Mouse (Mus musculus) ES-Bruce4 (cell line): ENCODE results near the gene Elf2. TPM values are rescaled to one million over a fixed set of nuclear protein-coding genes. Genes with fewer than 3 reads are reported as not detected.
A peak's percentile ranks its signal among the peaks of the same experiment; 100 is the strongest.

ENCODE experiments used
- H3K27ac ChIP-seq: 2 replicates; pipeline ENCODE4 v1.5.1; 2012; ENCODE audit warnings: low read length, inconsistent platforms; ENCODE audit not compliant: insufficient read depth
- H3K27me3 ChIP-seq: 2 replicates; pipeline ENCODE4 v1.6.1; 2012; ENCODE audit warnings: mild to moderate bottlenecking, low read length, inconsistent platforms; ENCODE audit not compliant: control insufficient read depth, poor library complexity, insufficient read depth, severe bottlenecking
- H3K36me3 ChIP-seq: 2 replicates; pipeline ENCODE4 v1.6.1; 2012; ENCODE audit warnings: inconsistent platforms, mild to moderate bottlenecking, low read length, moderate library complexity; ENCODE audit not compliant: control insufficient read depth, poor library complexity, insufficient read depth, severe bottlenecking
- H3K4me1 ChIP-seq: one replicate; pipeline ENCODE4 v1.8.1; 2011; ENCODE audit warnings: low read length; ENCODE audit not compliant: control insufficient read depth, insufficient read depth
- H3K4me3 ChIP-seq: 2 replicates; pipeline ENCODE4 v1.5.1; 2011; ENCODE audit warnings: low read depth, mild to moderate bottlenecking, low read length
- H3K9ac ChIP-seq: 2 replicates; pipeline ENCODE4 v1.6.1; 2012; ENCODE audit warnings: low read depth, mild to moderate bottlenecking, inconsistent platforms; ENCODE audit not compliant: poor library complexity, severe bottlenecking
- H3K9me3 ChIP-seq: replicated peaks from 2 replicates; pipeline ENCODE4 v1.6.1; 2012; ENCODE audit warnings: mild to moderate bottlenecking, low read length, inconsistent platforms; ENCODE audit not compliant: control insufficient read depth, poor library complexity, insufficient read depth, severe bottlenecking
- CTCF ChIP-seq: IDR thresholded peaks from one replicate; pipeline ENCODE4 v1.8.1; 2011; ENCODE audit warnings: low read depth, low read length
- EP300 ChIP-seq: IDR thresholded peaks from 2 replicates; pipeline ENCODE4 v1.6.1; 2011; ENCODE audit warnings: low read depth, low read length; ENCODE audit not compliant: insufficient read depth
- POLR2A ChIP-seq: IDR thresholded peaks from one replicate; pipeline ENCODE4 v1.8.1; 2011; ENCODE audit warnings: low read length; ENCODE audit not compliant: insufficient read depth
- polyA plus RNA-seq: library from polyadenylated mRNA; stranded (reverse); fragments of >200 nt; gene quantifications from 2 replicates; pipeline ENCODE4 v1.2.4, GENCODE M21; 2011; ENCODE audit warnings: low read depth; ENCODE audit not compliant: missing spikeins, insufficient read depth, insufficient read length

Elf2 gene
- polyA plus RNA-seq, 1 experiment, result 57.7 TPM

DNA sequence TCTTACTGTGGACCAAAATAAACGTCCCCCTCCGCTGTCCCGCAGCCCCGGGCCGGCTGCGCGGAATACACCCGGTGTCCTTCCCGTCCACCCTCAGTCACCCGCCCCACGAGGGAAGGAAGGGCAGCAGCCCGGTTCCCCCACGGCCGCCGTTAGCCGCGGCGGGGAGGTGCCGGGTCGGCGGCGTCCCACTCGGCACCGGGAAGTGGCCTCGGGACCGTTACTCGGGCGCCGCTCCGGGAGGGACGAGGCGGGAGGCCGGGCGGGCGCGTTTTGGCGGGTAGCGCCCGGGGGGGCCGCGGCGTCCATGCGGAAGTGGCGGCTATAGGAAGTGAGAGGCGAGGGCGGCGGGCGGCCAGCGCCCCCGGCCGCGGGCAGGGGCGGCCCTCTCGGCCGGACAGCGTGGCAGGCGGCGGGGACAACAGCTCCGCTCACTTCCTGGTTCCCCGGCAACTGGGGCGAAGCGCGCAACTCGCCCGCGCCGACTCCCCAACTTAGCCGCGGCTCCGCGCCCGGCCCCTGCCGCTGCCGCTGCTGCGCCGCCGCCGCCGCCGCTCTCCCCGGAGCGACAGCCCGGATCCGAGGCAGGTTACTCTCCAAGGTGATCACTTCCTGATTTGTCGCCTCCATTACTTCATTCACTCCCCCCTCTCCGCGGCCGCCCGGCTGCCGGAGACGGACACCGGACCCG, 63.9 kb downstream of the Elf2 start:
- Histone ChIP-seq H3K27me3 (no peaks in the 10 kb centered on the region), H3K4me1 (no peaks in the 10 kb centered on the region), H3K9me3 (no peaks in the 10 kb centered on the region), H3K4me3 (peak overlapping the region; percentile 94), H3K27ac (peak overlapping the region; percentile 91), H3K9ac (peak overlapping the region; percentile 99), H3K36me3 (no peaks in the 10 kb centered on the region)
- TF ChIP-seq EP300 (no peak), CTCF (no peak), POLR2A (no peak)

DNA sequence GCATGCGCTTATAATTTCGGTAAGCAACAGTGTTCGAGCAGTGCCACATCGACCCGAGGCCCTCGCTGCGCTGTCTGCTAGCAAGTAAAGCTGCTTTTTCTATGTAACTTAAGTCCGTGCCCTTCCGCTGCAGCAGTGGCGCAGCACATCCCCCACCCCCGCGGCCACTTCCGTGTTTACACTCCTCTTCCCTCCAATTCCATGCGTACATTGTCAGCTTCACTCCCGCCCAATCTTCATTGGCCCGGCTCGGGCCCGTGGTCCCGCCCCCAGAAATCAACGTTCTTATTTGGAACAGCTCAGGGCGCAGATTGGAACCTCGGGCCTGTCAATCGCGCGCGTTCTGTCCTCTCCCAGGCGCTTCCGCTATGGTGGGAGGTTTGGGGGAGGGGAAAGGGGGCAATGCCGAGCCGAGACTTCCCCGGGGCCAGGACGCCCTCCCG, 64.5 kb downstream of the Elf2 start:
- TF ChIP-seq CTCF, result no peak
- no peak for TF ChIP-seq EP300
- TF ChIP-seq POLR2A, result no peak

DNA sequence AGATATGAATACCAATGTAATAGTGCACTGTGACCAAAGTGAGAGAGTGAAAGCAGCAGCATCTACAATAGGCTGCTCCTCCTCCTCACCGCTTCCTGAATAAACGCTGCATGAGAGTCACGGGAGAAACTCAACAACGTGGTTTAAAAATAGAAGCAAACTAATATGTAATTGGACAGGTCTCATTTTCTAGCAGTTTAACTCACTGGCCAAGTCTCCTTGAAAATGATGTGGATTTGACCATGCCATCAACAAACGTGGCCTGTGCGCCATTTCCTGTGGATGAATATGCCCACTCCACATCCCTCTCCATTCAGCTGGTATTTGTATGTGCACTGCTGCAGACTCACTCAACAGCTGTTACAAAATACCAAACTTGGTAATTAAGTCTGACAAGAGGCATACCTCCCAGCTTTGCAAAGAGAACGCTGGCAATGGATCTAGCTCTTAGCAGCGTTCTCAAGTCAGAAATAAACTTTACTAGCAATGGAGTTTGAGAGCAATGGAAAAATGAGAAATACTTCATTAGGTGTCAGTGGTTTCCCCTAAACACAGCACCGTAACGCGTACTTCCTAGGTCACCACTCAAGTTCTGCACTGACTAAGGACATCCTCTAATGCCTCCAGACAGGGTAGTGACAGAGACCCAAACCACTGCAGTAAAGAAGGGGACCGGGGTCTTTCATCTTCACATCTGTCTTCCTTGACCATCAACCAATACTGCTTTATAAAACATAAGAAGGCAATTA, 70.2 kb downstream of the Elf2 start:
- H3K27ac ChIP-seq, result no peak overlapping the region
- no peak overlapping the region for H3K4me3 ChIP-seq
- no peak overlapping the region for H3K9ac ChIP-seq
- H3K4me1 ChIP-seq, result no peaks in the 10 kb centered on the region
- H3K36me3 ChIP-seq, result peaks cover under 1% of the 10 kb centered on the region; the same call in 1 of the 2 replicates
- peaks cover under 1% of the 10 kb centered on the region for H3K9me3 ChIP-seq
- TF ChIP-seq POLR2A (no peak), EP300 (no peak), CTCF (no peak)
- no peaks in the 10 kb centered on the region; the same call in 1 of the 2 replicates for H3K27me3 ChIP-seq

More for the DNA sequence above, 64.5 kb downstream of the Elf2 start:
- Histone ChIP-seq H3K9me3 (no peaks in the 10 kb centered on the region), H3K36me3 (no peaks in the 10 kb centered on the region), H3K27ac (peak overlapping the region; percentile 18; the same call in 1 of the 2 replicates), H3K4me1 (no peaks in the 10 kb centered on the region), H3K4me3 (peak overlapping the region; percentile 94), H3K9ac (peak overlapping the region; percentile 99), H3K27me3 (no peaks in the 10 kb centered on the region)

- Histone ChIP-seq H3K9ac (no peak overlapping the region), H3K36me3 (peaks cover 18% of the 10 kb centered on the region), H3K9me3 (peaks cover 18% of the 10 kb centered on the region), H3K4me3 (no peak overlapping the region), H3K27me3 (no peaks in the 10 kb centered on the region; the same call in 1 of the 2 replicates), H3K27ac (no peak overlapping the region), H3K4me1 (no peaks in the 10 kb centered on the region)
- TF ChIP-seq CTCF, result no peak
- TF ChIP-seq POLR2A, result no peak
- no peak for TF ChIP-seq EP300
Observed at GRCm38 (mm10) chr3:51268434-51268833, 72.0 kb downstream of the Elf2 start.

GRCm38 (mm10) chr3:51262942-51263341, 77.5 kb downstream of the Elf2 start:
- Histone ChIP-seq H3K9me3 (peaks cover 18% of the 10 kb centered on the region), H3K4me1 (no peaks in the 10 kb centered on the region), H3K4me3 (no peak overlapping the region), H3K36me3 (peaks cover 36% of the 10 kb centered on the region), H3K27me3 (no peaks in the 10 kb centered on the region; the same call in 1 of the 2 replicates), H3K27ac (no peak overlapping the region), H3K9ac (no peak overlapping the region)
- TF ChIP-seq CTCF, result no peak
- TF ChIP-seq POLR2A, result no peak
- TF ChIP-seq EP300, result no peak

- H3K9me3 ChIP-seq, result no peaks in the 10 kb centered on the region
- H3K9ac ChIP-seq, result no peak overlapping the region
- H3K4me1 ChIP-seq, result no peaks in the 10 kb centered on the region
- no peak overlapping the region for H3K4me3 ChIP-seq
- peaks cover 42% of the 10 kb centered on the region for H3K36me3 ChIP-seq
- TF ChIP-seq POLR2A, result no peak
- TF ChIP-seq EP300, result no peak
- no peak for TF ChIP-seq CTCF
- no peak overlapping the region for H3K27ac ChIP-seq
- H3K27me3 ChIP-seq, result no peaks in the 10 kb centered on the region
Observed at GRCm38 (mm10) chr3:51258070-51258469, 82.4 kb downstream of the Elf2 start.
